Mouse (Mus musculus) ovary, postnatal 36 days (tissue): ENCODE measurements around the gene Apex1.
"Not testable (repeated sequence)": the region's sequence is repeated elsewhere in the genome, so short reads cannot be mapped to it uniquely, and the experiment has no call there.

Experiments used
- DNase-seq: peaks from one replicate; pipeline ENCODE4 v3.0.0; 2022; ENCODE audit warnings: low spot score, mixed read lengths

Apex1 gene

DNA sequence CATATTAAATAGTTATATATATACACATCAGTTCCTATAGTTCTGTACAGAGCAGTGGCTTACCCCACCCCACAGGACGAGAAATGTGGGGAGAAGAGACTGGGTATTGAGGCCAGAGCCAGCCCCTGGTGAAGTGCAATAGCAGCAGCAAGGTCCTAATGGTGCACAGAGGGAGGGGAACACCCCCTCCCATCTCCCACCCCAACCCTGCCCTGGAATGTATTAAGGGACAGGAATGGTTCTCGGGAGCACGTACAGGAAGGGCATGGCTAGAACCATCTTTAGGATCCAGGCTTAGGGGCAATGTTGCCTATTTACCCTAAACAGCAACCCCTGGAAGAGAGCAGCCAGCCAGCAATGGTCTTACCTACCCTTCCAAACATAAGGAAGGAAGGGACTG, 2.6 kb downstream of the Apex1 start:
- DNase-seq: no peak

GRCm38 (mm10) chr14:50929951-50930350, 5.2 kb downstream of the Apex1 start:
- DNase-seq: no peak

DNA sequence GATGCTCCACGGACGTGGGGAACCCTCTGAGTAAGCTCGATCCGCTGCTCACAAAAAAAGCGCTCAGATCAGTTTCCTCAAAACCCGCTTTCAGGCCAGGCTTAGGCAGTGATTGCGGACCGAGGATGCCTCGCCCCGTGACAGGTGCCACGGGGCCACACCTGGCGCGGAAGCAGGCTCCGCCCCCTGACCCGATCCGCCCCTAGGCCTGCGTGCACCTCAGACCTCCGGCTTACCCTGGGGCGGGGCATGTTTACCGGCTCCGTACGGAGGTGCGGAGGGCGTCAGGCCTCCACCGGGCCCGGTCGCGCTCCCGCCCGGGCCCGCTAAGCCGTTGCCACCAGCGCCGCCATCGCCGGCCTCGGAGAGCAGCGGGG, 5.6 kb downstream of the Apex1 start:
- DNase-seq: no peak

DNA sequence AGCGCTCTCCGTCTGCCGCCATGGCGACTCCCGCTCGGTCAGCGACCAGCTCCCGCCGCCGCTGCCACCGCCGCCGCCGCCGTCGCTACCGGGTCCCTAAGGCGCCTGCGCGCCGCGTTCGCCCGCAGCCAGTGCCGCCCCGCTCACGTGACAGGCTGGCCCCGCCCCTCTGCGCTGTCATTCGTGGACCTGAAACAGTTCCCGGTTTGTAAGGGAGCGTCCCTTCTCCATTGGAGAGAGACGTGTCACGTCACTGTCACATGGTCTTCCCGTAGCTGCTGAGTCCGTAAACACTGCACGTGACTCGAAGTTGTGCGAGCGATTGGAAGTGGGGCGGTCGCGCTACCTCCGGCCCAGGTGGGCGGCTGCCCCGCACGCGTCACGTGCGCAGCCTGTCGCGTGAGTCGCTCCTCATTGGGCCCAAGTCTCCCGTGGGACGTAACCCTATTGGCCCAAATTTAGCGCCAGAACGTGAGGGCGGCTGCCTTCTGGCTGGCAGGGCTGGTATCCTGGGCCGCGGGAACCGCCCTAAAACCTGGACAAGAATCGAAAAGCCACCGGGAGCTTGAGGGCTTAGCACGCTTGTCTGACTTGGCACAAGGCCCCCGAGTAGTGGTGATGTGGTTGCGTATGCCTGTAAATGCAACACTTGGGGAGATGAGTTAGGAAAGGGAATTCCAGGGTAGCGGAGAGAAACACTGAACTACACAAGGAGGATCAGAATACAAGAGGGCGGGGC, 6.2 kb downstream of the Apex1 start, which contains the start of the genes Pip4p1 and Pnp:
TSS of gene Pip4p1 (minus strand) at position 103 of the 739 bp plus-strand sequence.
TSS of gene Pnp (plus strand) at position 329 of the 739 bp plus-strand sequence.
- peak; percentile 99 for DNase-seq

DNA sequence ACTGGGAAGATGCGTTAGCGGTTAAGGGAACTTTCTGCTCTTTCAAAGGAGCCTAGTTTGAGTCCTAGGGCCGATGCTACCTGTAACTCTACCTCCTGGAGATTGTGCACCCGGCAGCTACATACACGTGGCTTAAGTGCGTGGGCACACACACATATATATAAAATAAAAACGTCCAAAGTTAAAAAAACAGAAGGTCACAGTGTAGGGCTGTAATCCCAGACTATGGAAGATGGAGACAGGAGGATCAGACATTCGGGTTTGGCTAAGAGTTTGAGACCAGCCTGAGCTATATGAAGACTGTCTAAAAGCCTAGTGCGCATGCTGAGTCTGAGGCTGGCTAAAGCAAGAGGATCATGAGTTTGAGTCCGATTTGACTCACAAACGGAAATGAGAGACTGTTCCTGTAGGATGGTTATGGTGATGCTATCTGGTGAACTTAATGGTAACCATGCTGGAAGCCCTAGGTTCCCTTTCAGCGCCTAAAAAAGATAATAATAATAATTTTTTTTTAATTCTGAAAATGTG, 6.8 kb downstream of the Apex1 start:
- DNase-seq: no peak

DNA sequence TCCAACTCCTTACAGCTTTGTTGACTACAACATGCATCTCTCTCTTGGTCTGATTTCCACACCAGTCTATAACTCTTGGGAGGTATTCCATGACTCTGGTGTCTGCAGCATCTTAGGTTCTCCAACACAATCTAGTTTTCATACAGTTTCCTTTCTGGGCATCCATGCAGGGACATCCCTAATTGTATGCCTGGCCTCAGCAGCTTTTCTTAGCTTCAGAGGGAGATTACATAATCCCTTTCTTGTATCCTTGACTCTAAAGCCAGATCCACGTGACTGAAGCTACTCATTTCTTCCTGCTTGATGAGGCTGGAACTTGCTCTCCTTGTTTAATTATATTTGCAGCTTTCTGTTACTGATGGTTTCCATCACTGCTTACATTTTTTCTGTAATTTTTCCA, 11.9 kb downstream of the Apex1 start:
- no peak for DNase-seq

DNA sequence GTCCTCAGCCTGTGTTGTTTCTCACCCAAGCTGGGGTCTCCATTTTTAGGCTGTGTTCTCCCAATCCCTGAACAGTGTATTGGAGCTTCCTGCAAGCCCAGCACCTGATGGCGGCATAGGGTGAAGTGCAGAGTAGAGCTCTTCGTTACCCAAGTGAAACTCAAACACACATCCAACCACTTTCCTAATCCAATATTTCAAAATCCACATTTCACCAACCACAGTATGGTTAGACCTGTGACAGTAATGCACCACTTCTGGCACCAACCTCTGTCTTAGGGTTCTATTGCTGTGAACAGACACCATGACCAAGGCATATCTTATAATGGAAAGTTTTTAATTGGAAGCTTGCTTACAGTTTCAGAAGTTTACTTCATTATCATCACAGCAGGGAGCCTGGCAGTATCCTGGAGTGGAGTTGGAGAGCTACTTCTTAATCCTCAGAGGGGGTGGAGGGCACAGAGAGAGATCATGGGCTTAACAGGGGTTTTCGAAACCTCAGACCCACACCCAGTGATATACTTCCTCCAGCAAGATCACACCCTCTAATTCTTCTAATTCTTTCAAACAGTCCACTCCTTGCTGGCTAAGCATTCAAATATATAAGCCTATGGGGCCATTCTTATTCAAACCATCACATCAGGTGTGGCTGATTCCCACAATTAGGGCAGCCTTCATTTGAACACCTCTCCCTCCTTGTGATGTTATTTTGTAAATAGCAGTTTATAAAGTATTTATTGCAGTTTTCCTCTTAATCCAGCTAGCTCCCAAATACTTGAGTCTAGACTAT, 13.5 kb downstream of the Apex1 start:
- no peak for DNase-seq

DNA sequence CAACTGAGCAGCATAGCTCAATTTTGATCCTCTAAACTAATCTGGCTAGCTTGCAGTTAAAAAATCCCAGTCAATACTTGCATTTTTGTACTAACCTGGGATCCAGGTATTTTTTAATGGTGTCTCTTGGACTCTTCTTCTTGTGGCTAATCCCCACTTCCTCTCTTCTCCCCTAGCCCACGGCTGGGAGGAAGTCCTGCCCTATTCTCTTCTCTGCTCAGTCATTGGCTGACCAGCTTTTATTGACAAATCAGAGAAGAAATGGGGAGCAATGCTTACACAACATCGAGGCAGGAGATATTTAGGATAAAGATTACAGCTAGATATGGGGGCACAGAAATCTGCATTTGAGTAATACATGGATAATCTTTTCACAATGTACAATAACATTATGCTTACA, 14.2 kb downstream of the Apex1 start:
- DNase-seq: no peak

- peak; percentile 93 for DNase-seq
Observed at GRCm38 (mm10) chr14:50943932-50944667, 19.3 kb downstream of the Apex1 start, which contains the start of gene Gm49342. Gm49342 (plus strand) TSS chr14:50944517.

DNA sequence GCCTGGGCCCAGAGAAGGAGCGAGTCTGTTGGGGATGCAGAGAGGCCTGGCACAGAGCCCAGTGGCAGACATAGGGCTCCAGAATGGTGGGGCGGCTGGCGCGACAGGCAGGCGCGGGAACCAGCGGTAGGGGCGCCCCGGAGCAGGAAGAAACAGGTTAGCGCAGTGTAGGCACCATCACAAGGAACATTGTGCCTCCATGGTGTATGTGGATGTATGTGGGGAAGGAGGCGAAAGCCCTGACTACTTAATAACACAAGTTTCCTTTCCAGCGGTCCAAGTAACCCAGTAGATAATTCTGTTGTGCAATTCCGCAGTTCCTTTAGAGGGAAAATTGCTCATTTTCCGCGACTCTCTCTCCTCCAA, 19.9 kb downstream of the Apex1 start:
- DNase-seq: not testable (repeated sequence)

GRCm38 (mm10) chr14:50945081-50945480, 20.3 kb downstream of the Apex1 start:
- DNase-seq: not testable (repeated sequence)

DNA sequence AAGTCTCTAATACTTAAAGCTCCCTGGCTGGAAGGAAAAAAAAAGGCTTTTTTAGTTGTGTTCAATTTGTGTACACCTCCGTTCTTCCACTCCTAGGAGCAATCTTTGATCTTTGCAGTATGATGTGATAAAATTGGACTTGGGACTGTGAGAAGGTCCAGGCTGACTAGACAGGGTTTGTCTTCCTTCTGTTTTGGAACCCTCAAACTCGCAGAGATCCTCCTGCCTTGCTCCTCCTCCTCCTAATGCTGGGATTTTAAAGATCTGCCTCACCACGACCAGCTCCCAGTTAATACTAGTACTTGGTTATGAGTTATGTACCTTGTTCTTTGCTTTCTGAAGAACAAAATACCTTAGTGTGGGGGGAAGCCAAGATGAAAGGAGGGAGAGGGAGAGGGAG, 20.8 kb downstream of the Apex1 start:
- DNase-seq: not testable (repeated sequence)

DNA sequence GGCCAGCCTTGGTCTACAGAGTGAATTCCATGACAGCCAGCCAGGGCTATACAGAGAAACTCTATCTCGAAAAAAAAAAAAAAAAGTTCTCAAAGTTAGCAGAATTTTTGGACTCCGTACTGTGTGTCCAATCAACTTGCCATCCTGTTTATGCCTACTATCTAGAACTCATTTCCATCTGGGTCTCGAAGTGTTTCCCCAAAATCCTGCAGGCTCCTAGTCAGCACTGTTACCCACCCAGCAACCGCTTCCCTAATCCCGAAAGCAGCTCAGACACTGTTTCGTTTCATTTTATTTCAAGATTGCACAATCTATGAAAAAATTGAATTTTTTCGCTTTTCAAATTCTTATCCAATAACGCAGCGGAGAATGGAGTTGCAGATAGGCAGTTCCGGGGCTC, 30.7 kb downstream of the Apex1 start:
- no peak for DNase-seq

DNA sequence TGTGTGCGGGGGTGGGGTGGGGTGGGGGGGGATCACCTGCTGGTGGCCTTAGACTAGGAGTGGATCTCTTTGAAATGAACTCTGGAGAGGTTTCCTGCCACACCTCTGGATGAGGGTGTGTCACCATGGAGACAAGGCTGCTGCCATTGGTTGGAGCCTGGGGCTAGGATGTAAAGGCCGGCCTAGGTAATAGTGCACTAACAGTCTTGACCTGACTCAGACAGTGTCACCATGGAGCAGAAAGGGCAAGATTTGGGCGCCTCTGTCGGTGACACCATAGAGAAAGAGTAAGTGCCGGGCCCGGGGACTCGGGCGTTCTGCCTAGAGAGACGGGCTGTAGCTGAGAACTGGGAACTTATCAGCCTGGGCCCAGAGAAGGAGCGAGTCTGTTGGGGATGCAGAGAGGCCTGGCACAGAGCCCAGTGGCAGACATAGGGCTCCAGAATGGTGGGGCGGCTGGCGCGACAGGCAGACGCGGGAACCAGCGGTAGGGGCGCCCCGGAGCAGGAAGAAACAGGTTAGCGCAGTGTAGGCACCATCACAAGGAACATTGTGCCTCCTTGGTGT, 31.3 kb downstream of the Apex1 start, which contains the start of gene Pnp2:
TSS of gene Pnp2 (plus strand) at position 51 of the 567 bp plus-strand sequence.
- DNase-seq: peak; percentile 61

DNA sequence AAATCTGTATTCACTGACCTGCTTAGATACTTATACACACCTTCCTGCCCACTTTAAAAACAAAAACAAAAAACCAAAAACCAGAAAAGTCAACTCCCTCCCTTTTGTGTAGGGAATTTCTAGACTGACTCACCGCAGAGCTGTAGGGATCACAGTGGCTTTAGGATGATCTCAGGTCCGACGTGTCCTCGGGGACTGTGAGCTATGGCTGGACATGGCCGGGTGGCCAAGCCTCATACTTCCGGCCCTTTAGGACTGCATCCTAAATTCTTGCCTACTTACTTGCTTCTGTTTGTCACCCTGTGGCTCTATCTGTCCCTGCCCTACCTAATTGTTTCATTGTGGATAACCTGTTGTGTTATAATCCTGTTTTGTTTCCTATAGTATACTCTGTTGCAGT, 32.0 kb downstream of the Apex1 start:
- DNase-seq: not testable (repeated sequence)

- not testable (repeated sequence) for DNase-seq
Observed at GRCm38 (mm10) chr14:50957146-50957545, 32.4 kb downstream of the Apex1 start.

GRCm38 (mm10) chr14:50958289-50958995, 33.7 kb downstream of the Apex1 start:
- not testable (repeated sequence) for DNase-seq

GRCm38 (mm10) chr14:50968216-50968980, 43.6 kb downstream of the Apex1 start:
- no peak for DNase-seq

GRCm38 (mm10) chr14:50969041-50969440, 44.3 kb downstream of the Apex1 start:
- no peak for DNase-seq
